Mouse (Mus musculus): ENCODE results near the gene Tnf. TPM values are rescaled to one million over a fixed set of nuclear protein-coding genes. Genes with fewer than 3 reads are reported as not detected.
A peak's percentile ranks its signal among the peaks of the same experiment; 100 is the strongest.

The Tnf gene
- total and polyA plus RNA-seq, 3 experiments = 18.8 to 25.2 (median 20.8) TPM

DNA sequence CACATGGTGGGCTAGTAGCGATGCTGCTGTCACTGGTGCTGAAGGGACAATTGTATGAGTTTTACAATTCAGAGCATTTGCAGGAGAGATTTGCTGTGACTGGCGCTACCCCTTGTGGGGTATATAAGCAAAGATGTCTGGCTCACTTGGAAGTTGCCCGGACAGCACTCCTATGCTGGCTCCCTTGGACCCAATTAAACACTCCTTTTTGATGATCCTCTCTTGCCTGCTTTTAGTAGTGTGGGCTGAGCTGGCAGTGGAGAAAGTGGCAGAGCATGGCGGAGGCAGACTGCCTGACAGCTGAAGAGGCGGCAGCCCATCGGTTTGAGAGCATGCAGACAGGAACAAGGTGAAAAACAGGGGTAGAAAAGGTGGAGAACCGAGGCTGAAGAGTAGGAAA lies 34.0 kb downstream of the Tnf start:
- no peak for DNase-seq (ENCODE audit: extremely low read depth)
- Histone ChIP-seq H3K9me3 (replicated peaks; ENCODE audit: low read length) (no peaks in the 10 kb centered on the region), H3K27me3 (replicated peaks) (no peaks in the 10 kb centered on the region), H3K4me2 (ENCODE audit: insufficient read depth, low read depth, poor library complexity, severe bottlenecking) (no peak overlapping the region), H3K36me3 (replicated peaks in 1 of 2; ENCODE audit: control insufficient read depth in 1 of 2, insufficient read depth in 1 of 2, low read length in 1 of 2) (peaks cover 0 to 8% of the 10 kb centered on the region in 2 experiments), H3K79me2 (replicated peaks; ENCODE audit: control insufficient read depth, extremely low read depth, insufficient read depth, poor library complexity, severe bottlenecking) (peaks cover 23% of the 10 kb centered on the region), H3K9ac (ENCODE audit: insufficient read depth, low read depth) (no peak overlapping the region), H3K4me1 (ENCODE audit: control insufficient read depth in 1 of 2, insufficient read depth in 2 of 2) (peaks cover 11 to 37% of the 10 kb centered on the region in 2 experiments), H3K27ac (ENCODE audit: insufficient read depth, low read depth) (no peak overlapping the region), H3K4me3 (replicated peaks in 1 of 3; ENCODE audit: low read depth in 2 of 3, low read length in 2 of 3, poor library complexity in 1 of 3) (no peak overlapping the region)
- in situ Hi-C loops (cut with MboI; ENCODE audit: low pct_ligation_motif_present, low pct_unique_long_range_greater_than_20kb, low sequenced_read_pairs) (no loop called here), dilution Hi-C loops (cut with MboI; ENCODE audit: extremely low pct_ligation_motif_present, extremely low pct_unique_long_range_greater_than_20kb, low sequenced_read_pairs) (no loop called here)
- TF ChIP-seq GABPA (IDR thresholded peaks at IDR 0.05; ENCODE audit: insufficient replicate concordance, low read depth, low read length) (no peak), RAD21 (IDR thresholded peaks at IDR 0.05; ENCODE audit: low read depth, low read length) (no peak), NRF1 (IDR thresholded peaks at IDR 0.05; ENCODE audit: low read depth, low read length) (no peak), UBTF (IDR thresholded peaks at IDR 0.05; ENCODE audit: low read depth, low read length) (no peak), USF1 (IDR thresholded peaks at IDR 0.05; ENCODE audit: low read depth, low read length) (no peak), MAX (IDR thresholded peaks at IDR 0.05; ENCODE audit: low read length) (no peak), JUN (IDR thresholded peaks at IDR 0.05; ENCODE audit: insufficient read depth, low read depth, low read length) (no peak)

DNA sequence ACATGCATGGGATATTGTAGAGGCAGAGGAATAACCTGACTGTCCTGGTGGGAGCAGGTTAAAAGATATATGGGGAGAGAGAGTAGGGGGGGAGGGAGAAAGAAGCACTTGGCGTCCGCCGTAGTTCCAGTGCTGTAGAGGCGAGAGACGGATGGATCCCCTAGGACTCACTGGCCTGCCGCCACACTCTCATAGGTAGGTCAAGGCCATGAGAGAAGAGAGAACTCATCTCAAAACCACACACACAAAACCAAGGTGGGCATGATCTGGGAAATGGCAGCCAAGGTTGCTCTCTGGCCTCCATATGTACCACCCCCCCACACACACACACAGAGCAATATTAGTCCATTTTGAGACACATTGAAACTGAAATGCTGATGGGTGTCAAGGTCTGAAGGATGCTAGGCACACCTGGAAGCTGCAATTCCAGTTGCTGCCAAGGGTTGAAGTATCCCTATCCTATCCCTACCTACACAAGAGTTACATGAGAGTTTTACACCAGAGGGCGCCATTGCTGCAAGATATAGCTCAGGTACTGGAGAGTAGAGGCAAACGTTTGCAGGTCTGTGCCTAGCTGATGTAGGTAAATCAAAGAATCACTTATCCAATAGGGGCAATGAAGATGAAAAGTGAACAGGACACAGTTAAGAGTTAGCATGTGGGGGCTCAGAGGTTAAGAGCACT lies 35.3 kb downstream of the Tnf start:
- peak; percentile 91 for DNase-seq (ENCODE audit: extremely low read depth)
- TF ChIP-seq ZKSCAN1 (IDR thresholded peaks at IDR 0.05; ENCODE audit: borderline replicate concordance, low read depth, low read length) = no peak
- TF ChIP-seq SIN3A (IDR thresholded peaks at IDR 0.05; ENCODE audit: low read length) = 0 out of 2 replicates have a peak, but pooled peaks have one; percentile 43
- 0 out of 2 replicates have a peak, but pooled peaks have one; percentile 6 for TF ChIP-seq POLR2A (IDR thresholded peaks at IDR 0.05; ENCODE audit: low read depth, low read length)
- peak; percentile 90 for TF ChIP-seq SMC3 (IDR thresholded peaks at IDR 0.05; ENCODE audit: low read depth, low read length)
- TF ChIP-seq USF1 (IDR thresholded peaks at IDR 0.05; ENCODE audit: low read depth, low read length) = no peak
- no peak for TF ChIP-seq ZMIZ1 (IDR thresholded peaks at IDR 0.05; ENCODE audit: low read depth, low read length)
- TF ChIP-seq CTCF (conservative IDR thresholded peaks at IDR 0.05 in 1 of 2, IDR thresholded peaks at IDR 0.05 in 1 of 2; ENCODE audit: low read depth in 2 of 2, low read length in 2 of 2) = peak; percentile 48 to 92
- TF ChIP-seq ZC3H11A (IDR thresholded peaks at IDR 0.05; ENCODE audit: low read depth, low read length) = 0 out of 2 replicates have a peak, but pooled peaks have one; percentile 46
- TF ChIP-seq RAD21 (IDR thresholded peaks at IDR 0.05; ENCODE audit: low read depth, low read length) = peak; percentile 85
- peaks cover 7 to 21% of the 10 kb centered on the region in 2 experiments for H3K36me3 ChIP-seq (replicated peaks in 1 of 2; ENCODE audit: control insufficient read depth in 1 of 2, insufficient read depth in 1 of 2, low read length in 1 of 2)
- peak overlapping the region; percentile 84; the same call in 1 of the 2 replicates for H3K4me2 ChIP-seq (ENCODE audit: insufficient read depth, low read depth, poor library complexity, severe bottlenecking)
- H3K4me1 ChIP-seq (ENCODE audit: control insufficient read depth in 1 of 2, insufficient read depth in 2 of 2) = peaks cover 6 to 37% of the 10 kb centered on the region in 2 experiments
- no peak overlapping the region for H3K27ac ChIP-seq (ENCODE audit: insufficient read depth, low read depth)
- in situ Hi-C loops (cut with MboI; ENCODE audit: low pct_ligation_motif_present, low pct_unique_long_range_greater_than_20kb, low sequenced_read_pairs) = no loop called here
- no peak overlapping the region for H3K4me3 ChIP-seq (replicated peaks in 1 of 3; ENCODE audit: low read depth in 2 of 3, low read length in 2 of 3, poor library complexity in 1 of 3)
- dilution Hi-C loops (cut with MboI; ENCODE audit: extremely low pct_ligation_motif_present, extremely low pct_unique_long_range_greater_than_20kb, low sequenced_read_pairs) = no loop called here
- no peaks in the 10 kb centered on the region for H3K27me3 ChIP-seq (replicated peaks)
- H3K79me2 ChIP-seq (replicated peaks; ENCODE audit: control insufficient read depth, extremely low read depth, insufficient read depth, poor library complexity, severe bottlenecking) = peaks cover 36% of the 10 kb centered on the region
- no peaks in the 10 kb centered on the region for H3K9me3 ChIP-seq (replicated peaks; ENCODE audit: low read length)
- no peak overlapping the region for H3K9ac ChIP-seq (ENCODE audit: insufficient read depth, low read depth)

All from CH12.LX (cell line).